Mouse (Mus musculus) kidney, embryonic 16.5 days (tissue): Measurements from ENCODE around the gene Ctdnep1. TPM values are rescaled to one million over a fixed set of nuclear protein-coding genes. Genes with fewer than 3 reads are reported as not detected.

Source experiments
- ATAC-seq: fragments of 200-750 bp; cut with Nextera tagmentation; 2 replicates; pipeline ENCODE4 v1.8.0; 2017; ENCODE audit warnings: moderate TSS enrichment; ENCODE audit not compliant: low FRiP score, low TSS enrichment
- H3K27ac ChIP-seq: fragments of 300-500 bp; sonication (generic); 2 replicates; pipeline ENCODE4 v1.5.1; 2014; ENCODE audit warnings: low read length
- H3K27me3 ChIP-seq: fragments of 300-500 bp; sonication (generic); 2 replicates; pipeline ENCODE4 v1.6.1; 2014; ENCODE audit warnings: low read length, control low read depth, mixed read lengths; ENCODE audit not compliant: insufficient read depth
- H3K36me3 ChIP-seq: fragments of 300-500 bp; sonication (generic); 2 replicates; pipeline ENCODE4 v1.6.1; 2014; ENCODE audit warnings: low read length, control low read depth, mixed read lengths; ENCODE audit not compliant: insufficient read depth
- H3K4me1 ChIP-seq: fragments of 300-500 bp; sonication (generic); 2 replicates; pipeline ENCODE4 v1.6.1; 2014; ENCODE audit warnings: low read length, control low read depth, mixed read lengths; ENCODE audit not compliant: insufficient read depth
- H3K4me2 ChIP-seq: fragments of 300-500 bp; sonication (generic); replicated peaks from 2 replicates; pipeline ENCODE4 v1.6.1; 2014; ENCODE audit warnings: low read depth, low read length
- H3K4me3 ChIP-seq: fragments of 300-500 bp; sonication (generic); 2 replicates; pipeline ENCODE4 v1.5.1; 2014; ENCODE audit warnings: mild to moderate bottlenecking, low read length
- H3K9ac ChIP-seq: fragments of 300-500 bp; sonication (generic); replicated peaks from 2 replicates; pipeline ENCODE4 v1.6.1; 2014; ENCODE audit warnings: low read length
- H3K9me3 ChIP-seq: fragments of 300-500 bp; sonication (generic); 2 replicates; pipeline ENCODE4 v1.6.1; 2016; ENCODE audit warnings: low read length, control low read depth
- WGBS: fragments of 180-500 bp; shearing (Covaris S2); extraction: QIAGEN DNeasy Blood & Tissue Kit; methylation state at CpG from one replicate; pipeline ENCODE4 v1.1.7; 2014; 5-methylcytosine and 5-hydroxymethylcytosine counted together
- microRNA counts: library from miRNA; unstranded; fragments of <30 nt; microRNA quantifications from one replicate; lab custom pipeline; 2016
- microRNA-seq: library from miRNA; unstranded; fragments of <30 nt; microRNA quantifications from one replicate; pipeline ENCODE4, GENCODE M21; 2016
- polyA plus RNA-seq: library from polyadenylated mRNA; unstranded; fragments of >200 nt; fragmentation: Nextera tagmentation; extraction: Ambion mirVana; gene quantifications from 2 replicates; pipeline ENCODE4 v1.2.1, GENCODE M21; 2015

Gene Ctdnep1
- polyA plus RNA-seq, 1 experiment from 2014 or later, result 35.8 TPM

- Histone ChIP-seq H3K4me1 (peaks cover 46% of the 10 kb centered on the region), H3K9ac (no peak overlapping the region), H3K27ac (no peak overlapping the region), H3K27me3 (no peaks in the 10 kb centered on the region), H3K4me3 (peak overlapping the region; percentile 30; the same call in 1 of the 2 replicates), H3K9me3 (no peaks in the 10 kb centered on the region), H3K36me3 (peaks cover 24% of the 10 kb centered on the region), H3K4me2 (peak overlapping the region; percentile 61)
- ATAC-seq, result 0 out of 2 replicates have a peak, but pooled peaks have one; percentile 12
- WGBS, result 40% methylated on average over 11 of the region's 11 CpGs
Observed at GRCm38 (mm10) chr11:70029829-70030550, 49.0 kb downstream of the Ctdnep1 start.

DNA sequence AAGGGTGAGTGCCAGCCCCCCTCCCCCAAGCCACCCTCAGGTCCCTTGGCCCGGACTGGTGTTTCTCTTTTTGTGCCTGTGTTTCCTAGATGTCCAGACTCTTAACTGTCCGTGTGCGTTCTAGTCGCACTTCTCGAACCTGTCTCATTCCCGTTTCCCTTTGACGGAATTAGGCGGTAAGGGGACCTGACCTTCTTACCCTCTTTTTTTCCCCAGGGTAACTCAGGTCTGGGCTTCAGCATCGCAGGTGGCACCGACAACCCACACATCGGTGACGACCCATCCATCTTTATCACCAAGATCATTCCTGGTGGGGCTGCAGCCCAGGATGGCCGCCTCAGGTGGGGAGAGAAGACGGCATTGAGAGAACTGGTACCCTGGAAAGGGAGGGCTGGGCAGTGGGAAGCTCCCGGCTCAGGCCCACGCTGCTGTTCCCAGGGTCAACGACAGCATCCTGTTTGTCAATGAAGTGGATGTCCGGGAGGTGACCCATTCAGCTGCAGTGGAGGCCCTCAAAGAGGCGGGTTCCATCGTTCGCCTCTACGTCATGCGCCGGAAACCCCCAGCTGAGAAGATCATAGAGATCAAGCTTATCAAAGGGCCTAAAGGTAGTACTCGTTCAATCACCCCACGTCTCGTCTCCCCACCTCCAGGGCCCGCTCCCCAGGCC, 49.8 kb downstream of the Ctdnep1 start:
- no peak for ATAC-seq
- Histone ChIP-seq H3K36me3 (peaks cover 24% of the 10 kb centered on the region), H3K27ac (no peak overlapping the region), H3K4me2 (no peak overlapping the region), H3K9ac (no peak overlapping the region), H3K4me3 (no peak overlapping the region), H3K4me1 (peaks cover 43% of the 10 kb centered on the region), H3K9me3 (no peaks in the 10 kb centered on the region), H3K27me3 (no peaks in the 10 kb centered on the region)
- WGBS, result 93% methylated on average over 28 of the region's 28 CpGs

- Histone ChIP-seq H3K9me3 (no peaks in the 10 kb centered on the region), H3K36me3 (peaks cover 24% of the 10 kb centered on the region), H3K4me2 (no peak overlapping the region), H3K27ac (no peak overlapping the region), H3K27me3 (no peaks in the 10 kb centered on the region), H3K9ac (no peak overlapping the region), H3K4me3 (no peak overlapping the region), H3K4me1 (peaks cover 38% of the 10 kb centered on the region)
- no peak for ATAC-seq
- WGBS, result 98% methylated on average over 11 of the region's 11 CpGs
Observed at GRCm38 (mm10) chr11:70031321-70031670, 50.3 kb downstream of the Ctdnep1 start.

DNA sequence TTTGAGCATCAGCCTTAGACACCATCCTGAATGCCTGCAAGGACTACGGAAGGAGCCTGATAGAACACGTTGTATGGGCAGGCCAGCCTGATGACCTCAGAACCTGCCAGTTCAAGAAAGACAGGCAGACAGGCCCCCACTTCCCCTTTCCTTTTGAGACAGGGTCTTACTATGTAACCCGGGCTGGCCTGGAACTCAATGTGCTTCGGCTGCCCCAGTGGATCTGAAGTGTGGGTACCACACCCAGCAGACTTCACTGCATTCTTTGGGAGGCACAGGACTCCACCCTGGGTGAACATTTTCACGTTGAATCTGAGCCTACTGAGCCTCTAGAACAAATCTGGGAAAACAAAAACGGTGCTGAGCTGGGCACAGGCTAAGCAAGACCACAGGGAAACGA, 57.2 kb downstream of the Ctdnep1 start:
- Histone ChIP-seq H3K9me3 (no peaks in the 10 kb centered on the region), H3K4me1 (no peaks in the 10 kb centered on the region), H3K36me3 (peaks cover 38% of the 10 kb centered on the region), H3K9ac (no peak overlapping the region), H3K27ac (no peak overlapping the region), H3K4me2 (no peak overlapping the region), H3K27me3 (no peaks in the 10 kb centered on the region), H3K4me3 (no peak overlapping the region)
- whole genome bisulfite sequencing, result 79% methylated on average over 7 of the region's 7 CpGs
- ATAC-seq, result no peak

- Histone ChIP-seq H3K4me1 (no peaks in the 10 kb centered on the region), H3K9ac (no peak overlapping the region), H3K9me3 (no peaks in the 10 kb centered on the region), H3K4me3 (no peak overlapping the region), H3K27ac (no peak overlapping the region), H3K27me3 (no peaks in the 10 kb centered on the region), H3K36me3 (peaks cover 37% of the 10 kb centered on the region), H3K4me2 (no peak overlapping the region)
- ATAC-seq, result no peak
- WGBS, result 93% methylated on average over 10 of the region's 10 CpGs
Observed at GRCm38 (mm10) chr11:70039631-70040030, 58.7 kb downstream of the Ctdnep1 start.

GRCm38 (mm10) chr11:70040184-70040583, 59.2 kb downstream of the Ctdnep1 start:
- Histone ChIP-seq H3K4me3 (no peak overlapping the region), H3K4me2 (no peak overlapping the region), H3K36me3 (peaks cover 37% of the 10 kb centered on the region), H3K9me3 (no peaks in the 10 kb centered on the region), H3K9ac (no peak overlapping the region), H3K27me3 (no peaks in the 10 kb centered on the region), H3K4me1 (no peaks in the 10 kb centered on the region), H3K27ac (no peak overlapping the region)
- no peak for ATAC-seq
- 92% methylated on average over 7 of the region's 7 CpGs for WGBS

MicroRNA genes within 50 kb of the gene (microRNA counts, 519-probe panel; counts per million panel counts)
- microRNA mmu-miR-324-3p (lab: Ali Mortazavi, UCI), result 104 counts per million, percentile 35 among the panel's probes with 10 or more counts
- microRNA mmu-miR-324-5p (lab: Ali Mortazavi, UCI), result 3,263 counts per million, percentile 76 among the panel's probes with 10 or more counts

Small RNA genes within 50 kb of the gene (microRNA-seq; reads per million reads assigned to microRNA genes)
- gene Gm44349 (not detected), gene Mir324 (1,986 reads per million, percentile 85 among the genes with 10 or more reads in this experiment)

Other genes with a start within 250 kb of the Ctdnep1 start
- 28.3 and 33.6 TPM in 2 replicates for gene Polr2a, start 222.5 kb upstream of the Ctdnep1 start, polyA plus RNA-seq
- gene Slc35g3, start 219.2 kb upstream of the Ctdnep1 start, polyA plus RNA-seq, result 0.25 and 0.64 TPM in 2 replicates
- 2.9 TPM in 2 replicates for gene Zbtb4, start 215.2 kb upstream of the Ctdnep1 start, polyA plus RNA-seq
- 12.9 and 13.8 TPM in 2 replicates for gene Chrnb1, start 185.2 kb upstream of the Ctdnep1 start, polyA plus RNA-seq
- gene Fgf11, start 179.3 kb upstream of the Ctdnep1 start, polyA plus RNA-seq, result 2.6 and 3.0 TPM in 2 replicates
- gene Tmem102, start 175.5 kb upstream of the Ctdnep1 start, polyA plus RNA-seq, result 9.0 and 10.2 TPM in 2 replicates
- gene Gm39566, start 165.9 kb upstream of the Ctdnep1 start, polyA plus RNA-seq, result not detected in 2 replicates
- not detected in 2 replicates for gene Spem2, start 162.7 kb upstream of the Ctdnep1 start, polyA plus RNA-seq
- 0.15 and 0.28 TPM in 2 replicates for gene Spem1, start 159.0 kb upstream of the Ctdnep1 start, polyA plus RNA-seq
- gene Nlgn2, start 143.4 kb upstream of the Ctdnep1 start, polyA plus RNA-seq, result 6.0 and 6.6 TPM in 2 replicates
- gene Tmem256, start 142.6 kb upstream of the Ctdnep1 start, polyA plus RNA-seq, result 371 and 389 TPM in 2 replicates
- 105 and 119 TPM in 2 replicates for gene Plscr3, start 134.8 kb upstream of the Ctdnep1 start, polyA plus RNA-seq
- 7.0 and 7.3 TPM in 2 replicates for gene Tnk1, start 122.4 kb upstream of the Ctdnep1 start, polyA plus RNA-seq
- not detected in 2 replicates for gene Tmem95, start 103.1 kb upstream of the Ctdnep1 start, polyA plus RNA-seq
- gene Kctd11, start 99.8 kb upstream of the Ctdnep1 start, polyA plus RNA-seq, result 11.3 and 12.5 TPM in 2 replicates
- gene Acap1, start 85.6 kb upstream of the Ctdnep1 start, polyA plus RNA-seq, result 0.44 and 0.67 TPM in 2 replicates
- gene 2810408A11Rik, start 80.2 kb upstream of the Ctdnep1 start, polyA plus RNA-seq, result 11.7 and 12.8 TPM in 2 replicates
- gene Neurl4, start 80.1 kb upstream of the Ctdnep1 start, polyA plus RNA-seq, result 11.4 and 12.8 TPM in 2 replicates
- 85.2 and 86.4 TPM in 2 replicates for gene Gps2, start 67.3 kb upstream of the Ctdnep1 start, polyA plus RNA-seq
- gene Eif5a, start 59.2 kb upstream of the Ctdnep1 start, polyA plus RNA-seq, result 1,737 and 1,791 TPM in 2 replicates
- 7.0 and 10.3 TPM in 2 replicates for gene Ybx2, start 45.4 kb upstream of the Ctdnep1 start, polyA plus RNA-seq
- gene Slc2a4, start 33.0 kb upstream of the Ctdnep1 start, polyA plus RNA-seq, result 20.8 and 22.4 TPM in 2 replicates
- 225 and 227 TPM in 2 replicates for gene Cldn7, start 16.4 kb upstream of the Ctdnep1 start, polyA plus RNA-seq
- 124 and 128 TPM in 2 replicates for gene Elp5, start 1.4 kb downstream of the Ctdnep1 start, polyA plus RNA-seq
- 437 and 481 TPM in 2 replicates for gene Gabarap, start 10.0 kb downstream of the Ctdnep1 start, polyA plus RNA-seq
- 69.1 and 74.5 TPM in 2 replicates for gene Phf23, start 14.6 kb downstream of the Ctdnep1 start, polyA plus RNA-seq
- gene Dvl2, start 19.4 kb downstream of the Ctdnep1 start, polyA plus RNA-seq, result 39.1 and 40.7 TPM in 2 replicates
- 107 and 114 TPM in 2 replicates for gene Acadvl, start 34.3 kb downstream of the Ctdnep1 start, polyA plus RNA-seq
- gene Dlg4, start 35.8 kb downstream of the Ctdnep1 start, polyA plus RNA-seq, result 9.3 and 13.2 TPM in 2 replicates
- 1.3 and 1.4 TPM in 2 replicates for gene Asgr1, start 72.9 kb downstream of the Ctdnep1 start, polyA plus RNA-seq
- 0.17 and 0.19 TPM in 2 replicates for gene Asgr2, start 111.5 kb downstream of the Ctdnep1 start, polyA plus RNA-seq
- gene Mgl2, start 149.2 kb downstream of the Ctdnep1 start, polyA plus RNA-seq, result 0.31 and 0.36 TPM in 2 replicates
- 0.67 and 0.80 TPM in 2 replicates for gene Clec10a, start 175.0 kb downstream of the Ctdnep1 start, polyA plus RNA-seq
- 5.2 and 5.5 TPM in 2 replicates for gene Slc16a11, start 231.6 kb downstream of the Ctdnep1 start, polyA plus RNA-seq
- gene Slc16a13, start 239.9 kb downstream of the Ctdnep1 start, polyA plus RNA-seq, result 18.6 and 19.3 TPM in 2 replicates
- 27.4 and 31.3 TPM in 2 replicates for gene Bcl6b, start 248.6 kb downstream of the Ctdnep1 start, polyA plus RNA-seq